Mouse (Mus musculus) heart, postnatal 10 days (tissue): ENCODE data around the gene Serpina3k. TPM values are rescaled to one million over a fixed set of nuclear protein-coding genes. Genes with fewer than 3 reads are reported as not detected.
"Not testable (repeated sequence)": the region's sequence is repeated elsewhere in the genome, so short reads cannot be mapped to it uniquely, and the experiment has no call there.

Experiments
- DNase-seq, 2 experiments: peaks; one replicate each; pipeline ENCODE4 v3.0.0; 2021
- intact Hi-C: fragments of 180-260 bp; cut with DNase I; formaldehyde crosslinking; loops from one replicate; pipeline ENCODE4 v1.15.1; 2025
- total RNA-seq, 2 experiments: library from RNA; stranded (reverse); gene quantifications; 2 replicates each; pipeline ENCODE4 v1.2.3; 2021

Serpina3k gene
- total RNA-seq, 2 experiments from 2014 or later = not detected

GRCm38 (mm10) chr12:104385987-104386386 is 47.7 kb downstream of the Serpina3k start:
- DNase-seq, intact Hi-C loops: not testable (repeated sequence)

- intact Hi-C loops, DNase-seq: not testable (repeated sequence)
Measured at GRCm38 (mm10) chr12:104386878-104387277, 48.6 kb downstream of the Serpina3k start.

GRCm38 (mm10) chr12:104388477-104388876 is 50.2 kb downstream of the Serpina3k start:
- intact Hi-C loops = no loop called here
- no peak for DNase-seq

- intact Hi-C loops = loop anchor here (5.0 kb wide), 1 partner anchor 244 kb away; no protein-coding TSS in a partner anchor
- DNase-seq = not testable (repeated sequence)
Measured at GRCm38 (mm10) chr12:104391057-104391456, 52.8 kb downstream of the Serpina3k start.

Other genes starting within 250 kb of the Serpina3k start
- gene Serpina5, start 237.4 kb upstream of the Serpina3k start, total RNA-seq = not detected
- not detected for gene Serpina3a, start 225.8 kb upstream of the Serpina3k start, total RNA-seq
- not detected for gene Serpina3b, start 210.5 kb upstream of the Serpina3k start, total RNA-seq
- gene Serpina3c, start 184.6 kb upstream of the Serpina3k start, total RNA-seq = under 1 TPM; 0.22 to 0.45 TPM
- gene Serpina3f, start 123.9 kb upstream of the Serpina3k start, total RNA-seq = not detected
- gene Serpina3g, start 102.2 kb upstream of the Serpina3k start, total RNA-seq = 1 to 10 TPM in 1 of 2 experiments, under 1 TPM in 1; 0.62 to 1.1 TPM
- gene Serpina3i, start 75.4 kb upstream of the Serpina3k start, total RNA-seq = 1 to 10 TPM in 1 of 2 experiments, under 1 TPM in 1; 0.62 to 1.6 TPM
- not detected for gene Serpina3j, start 23.9 kb upstream of the Serpina3k start, total RNA-seq
- gene Serpina3m, start within 50 bp of the Serpina3k start, total RNA-seq = not detected
- gene Serpina3n, start 68.2 kb downstream of the Serpina3k start, total RNA-seq = 1 to 10 TPM in 1 of 2 experiments, under 1 TPM in 1; 0.84 to 2.4 TPM
- gene Gsc, start 134.8 kb downstream of the Serpina3k start, total RNA-seq = under 1 TPM; 0.20 to 0.34 TPM